Mouse (Mus musculus) ES-E14 (cell line): ENCODE results near the gene Sppl2b. TPM values are rescaled to one million over a fixed set of nuclear protein-coding genes. Genes with fewer than 3 reads are reported as not detected.

ENCODE experiments used
- DNase-seq: peaks from one replicate; pipeline ENCODE4 v3.0.0-alpha.2; 2013; ENCODE audit warnings: low read depth, low spot score
- H3K27ac ChIP-seq: 2 replicates; pipeline ENCODE4 v1.5.1; 2012; ENCODE audit warnings: low read depth, mild to moderate bottlenecking, low read length, moderate library complexity, mixed read lengths; ENCODE audit not compliant: poor library complexity, insufficient read depth, severe bottlenecking
- H3K36me3 ChIP-seq: 2 replicates; pipeline ENCODE4 v1.6.1; 2012; ENCODE audit warnings: mild to moderate bottlenecking, low read length, moderate library complexity, mixed read lengths; ENCODE audit not compliant: control insufficient read depth, poor library complexity, insufficient read depth, severe bottlenecking
- H3K4me1 ChIP-seq, 2 experiments: fragments of 150-350 bp in 1 of 2; sonication (generic) in 1 of 2; 2 replicates each; pipeline ENCODE4 v1.6.1; 2012; ENCODE audit warnings: low read length in 2 of 2, mild to moderate bottlenecking in 1 of 2, mixed read lengths in 1 of 2; ENCODE audit not compliant: control insufficient read depth in 2 of 2, insufficient read depth in 2 of 2, poor library complexity in 1 of 2
- H3K4me3 ChIP-seq, 2 experiments: fragments of 150-350 bp in 1 of 2; sonication (generic) in 1 of 2; 2 replicates each; pipeline ENCODE4 v1.5.1; 2012; ENCODE audit warnings: low read length in 2 of 2, low read depth in 1 of 2, mild to moderate bottlenecking in 1 of 2, mixed read lengths in 1 of 2; ENCODE audit not compliant: insufficient read depth in 1 of 2, poor library complexity in 1 of 2, severe bottlenecking in 1 of 2
- H3K9ac ChIP-seq: 2 replicates; pipeline ENCODE4 v1.6.1; 2012; ENCODE audit warnings: low read depth, mild to moderate bottlenecking, low read length, mixed read lengths; ENCODE audit not compliant: poor library complexity, insufficient read depth, severe bottlenecking
- H3K9me3 ChIP-seq: fragments of 150-350 bp; sonication (generic); 2 replicates; pipeline ENCODE4 v1.6.1; 2012; ENCODE audit warnings: low read depth, mild to moderate bottlenecking, low read length; ENCODE audit not compliant: control insufficient read depth, insufficient read depth
- CHD2 ChIP-seq: IDR thresholded peaks from 2 replicates; pipeline ENCODE4 v1.6.1; 2014; ENCODE audit warnings: mild to moderate bottlenecking, low read depth, low read length, inconsistent platforms
- HCFC1 ChIP-seq: IDR thresholded peaks from 2 replicates; pipeline ENCODE4 v1.6.1; 2012; ENCODE audit warnings: low read length, inconsistent platforms, borderline replicate concordance; ENCODE audit not compliant: insufficient read depth
- MAFK ChIP-seq: IDR thresholded peaks from 2 replicates; pipeline ENCODE4 v1.6.1; 2014; ENCODE audit warnings: mild to moderate bottlenecking, low read depth, low read length, inconsistent platforms; ENCODE audit not compliant: insufficient read depth
- ZC3H11A ChIP-seq: IDR thresholded peaks from 2 replicates; pipeline ENCODE4 v1.6.1; 2012; ENCODE audit warnings: low read depth, mild to moderate bottlenecking, inconsistent platforms, low read length, borderline replicate concordance
- ZNF384 ChIP-seq: IDR thresholded peaks from 2 replicates; pipeline ENCODE4 v1.6.1; 2012; ENCODE audit warnings: low read depth, low read length, inconsistent platforms
- in situ Hi-C, 2 experiments: fragments of 600-800 bp; cut with MboI; formaldehyde crosslinking; loops; one replicate each; pipeline ENCODE4 v1.15.1; 2025; ENCODE audit warnings: low sequenced_read_pairs in 2 of 2, inconsistent platforms in 1 of 2; ENCODE audit not compliant: unreplicated experiment in 2 of 2
- total RNA-seq: library from RNA; depleted of rRNA; stranded (reverse); fragments of 300-350 nt; gene quantifications from 2 replicates; pipeline ENCODE4 v1.2.3, GENCODE M21; 2012

Gene Sppl2b
- total RNA-seq, 1 experiment: 38.9 TPM

- H3K9ac ChIP-seq: no peak overlapping the region
- no peak overlapping the region for H3K4me3 ChIP-seq
- H3K4me1 ChIP-seq: peaks cover 0 to 5% of the 10 kb centered on the region in 2 experiments; a peak in 1 of 4 replicates
- DNase-seq: no peak
- no peak for TF ChIP-seq ZNF384
- H3K9me3 ChIP-seq: no peaks in the 10 kb centered on the region
- in situ Hi-C loops: no loop called here
- H3K27ac ChIP-seq: no peak overlapping the region
- H3K36me3 ChIP-seq: no peaks in the 10 kb centered on the region
These were observed 9.3 kb upstream of the Sppl2b start for GRCm38 (mm10) chr10:80845732-80846131.

GRCm38 (mm10) chr10:80848571-80848970 lies 6.5 kb upstream of the Sppl2b start:
- in situ Hi-C loops: no loop called here
- peak; percentile 97 for DNase-seq
- no peak overlapping the region for H3K4me3 ChIP-seq

GRCm38 (mm10) chr10:80855749-80856073 lies 636 bp downstream of the Sppl2b start:
- no peak overlapping the region for H3K27ac ChIP-seq

More at GRCm38 (mm10) chr10:80848571-80848970, 6.5 kb upstream of the Sppl2b start:
- Histone ChIP-seq H3K9me3 (no peaks in the 10 kb centered on the region), H3K4me1 (peaks cover 0 to 5% of the 10 kb centered on the region in 2 experiments; a peak in 1 of 4 replicates), H3K9ac (no peak overlapping the region), H3K27ac (no peak overlapping the region), H3K36me3 (peaks cover 16% of the 10 kb centered on the region)
- TF ChIP-seq MAFK (no peak), ZC3H11A (no peak), ZNF384 (no peak), HCFC1 (no peak), CHD2 (no peak)

GRCm38 (mm10) chr10:80856267-80856666 lies 1.2 kb downstream of the Sppl2b start:
- TF ChIP-seq MAFK (no peak), ZC3H11A (no peak), HCFC1 (no peak), ZNF384 (no peak), CHD2 (no peak)
- Histone ChIP-seq H3K4me1 (peaks cover 3 to 5% of the 10 kb centered on the region in 2 experiments; a peak in 2 of 4 replicates), H3K27ac (no peak overlapping the region), H3K9me3 (no peaks in the 10 kb centered on the region), H3K9ac (no peak overlapping the region), H3K4me3 (no peak overlapping the region), H3K36me3 (peaks cover 17% of the 10 kb centered on the region)
- in situ Hi-C loops: no loop called here
- no peak for DNase-seq

More at GRCm38 (mm10) chr10:80855749-80856073, 636 bp downstream of the Sppl2b start:
- Histone ChIP-seq H3K4me3 (peak overlapping the region; percentile 77), H3K9me3 (no peaks in the 10 kb centered on the region), H3K9ac (peak overlapping the region; percentile 67), H3K36me3 (peaks cover 17% of the 10 kb centered on the region), H3K4me1 (peaks cover 3 to 5% of the 10 kb centered on the region in 2 experiments; a peak in 2 of 4 replicates)
- no peak for DNase-seq
- in situ Hi-C loops: no loop called here
- no peak for TF ChIP-seq MAFK
- no peak for TF ChIP-seq ZC3H11A

- no peak overlapping the region for H3K9ac ChIP-seq
- in situ Hi-C loops: no loop called here
- TF ChIP-seq HCFC1: no peak
- no peak for TF ChIP-seq ZNF384
- no peak for TF ChIP-seq CHD2
- no peak for TF ChIP-seq ZC3H11A
- TF ChIP-seq MAFK: no peak
- H3K4me1 ChIP-seq: peaks cover 3 to 5% of the 10 kb centered on the region in 2 experiments; a peak in 2 of 4 replicates
- H3K27ac ChIP-seq: no peak overlapping the region
- H3K9me3 ChIP-seq: no peaks in the 10 kb centered on the region
- H3K4me3 ChIP-seq: no peak overlapping the region
- DNase-seq: no peak
- peaks cover 11% of the 10 kb centered on the region for H3K36me3 ChIP-seq
These were observed 1.8 kb downstream of the Sppl2b start for GRCm38 (mm10) chr10:80856908-80857307.
